Mouse (Mus musculus) ES-E14 (cell line): ENCODE results near the gene Rpl23a.

Experiments
- MAFK ChIP-seq: IDR thresholded peaks from 2 replicates; pipeline ENCODE4 v1.6.1; 2014; ENCODE audit warnings: mild to moderate bottlenecking, low read depth, low read length, inconsistent platforms; ENCODE audit not compliant: insufficient read depth
- ZC3H11A ChIP-seq: IDR thresholded peaks from 2 replicates; pipeline ENCODE4 v1.6.1; 2012; ENCODE audit warnings: low read depth, mild to moderate bottlenecking, inconsistent platforms, low read length, borderline replicate concordance

- TF ChIP-seq ZC3H11A, result no peak
- no peak for TF ChIP-seq MAFK
These were observed 934 bp downstream of the Rpl23a start for GRCm38 (mm10) chr11:78182450-78182849.
